Mouse (Mus musculus): ENCODE data around the gene Trim7. TPM values are rescaled to one million over a fixed set of nuclear protein-coding genes. Genes with fewer than 3 reads are reported as not detected.

Trim7 gene
- polyA plus RNA-seq, 1 experiment from 2014 or later = 0.38 TPM

DNA sequence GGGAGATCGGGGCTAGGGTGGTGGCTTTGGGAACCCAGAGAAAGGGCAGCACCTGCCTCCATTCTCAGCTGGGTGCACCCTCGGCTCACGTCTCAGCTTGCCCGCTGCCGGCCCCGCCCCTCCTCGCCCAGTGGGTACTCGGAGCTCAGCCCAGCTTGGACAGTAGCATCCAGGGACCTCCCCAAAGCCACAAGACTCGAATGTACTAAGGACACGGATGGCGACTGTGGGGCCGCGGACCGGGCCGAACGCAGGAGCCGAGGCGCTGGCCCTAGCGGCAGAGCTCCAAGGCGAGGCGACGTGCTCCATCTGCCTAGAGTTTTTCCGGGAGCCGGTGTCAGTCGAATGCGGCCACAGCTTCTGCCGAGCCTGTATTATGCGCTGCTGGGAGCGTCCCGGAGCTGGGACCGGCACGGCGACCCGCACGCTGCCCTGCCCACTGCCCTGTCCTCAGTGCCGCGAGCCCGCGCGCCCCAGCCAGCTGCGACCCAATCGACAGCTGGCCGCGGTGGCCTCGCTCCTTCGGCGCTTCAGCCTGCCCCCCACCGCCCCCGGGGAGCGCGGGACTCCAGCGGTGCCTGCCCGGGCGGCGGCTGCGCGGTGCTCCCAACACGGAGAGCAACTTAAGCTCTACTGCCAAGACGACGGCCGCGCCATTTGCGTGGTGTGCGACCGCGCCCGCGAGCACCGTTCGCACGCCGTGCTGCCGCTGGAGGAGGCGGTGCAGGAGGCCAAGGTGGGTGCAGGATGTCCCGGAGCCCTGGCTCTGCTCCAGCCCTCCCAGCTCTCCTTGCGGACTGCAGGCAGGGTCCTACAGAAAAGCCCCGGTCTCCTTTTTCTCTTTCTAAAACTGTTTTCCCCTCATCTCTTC lies 11.6 kb downstream of the Trim7 start:
- peak; percentile 34 for ATAC-seq
- peak overlapping the region; percentile 79 for H3K4me3 ChIP-seq (ENCODE audit: low read depth, low read length)
- TF ChIP-seq CTCF (IDR thresholded peaks at IDR 0.05; ENCODE audit: low read depth) = no peak
- H3K9ac ChIP-seq (ENCODE audit: low read depth, low read length) = peak overlapping the region; percentile 75
- WGBS = under 1% methylated on average over 76 of the region's 77 CpGs
- peak overlapping the region; percentile 68; the same call in 1 of the 2 replicates for H3K27ac ChIP-seq (ENCODE audit: low read depth, low read length)
- no peaks in the 10 kb centered on the region for H3K36me3 ChIP-seq (ENCODE audit: control insufficient read depth, insufficient read depth)
- no peaks in the 10 kb centered on the region for H3K9me3 ChIP-seq (ENCODE audit: control insufficient read depth)
- no peaks in the 10 kb centered on the region for H3K27me3 ChIP-seq (replicated peaks; ENCODE audit: control insufficient read depth, insufficient read depth, low read length)
- H3K4me1 ChIP-seq (replicated peaks; ENCODE audit: control insufficient read depth, insufficient read depth, low read length) = peaks cover 4% of the 10 kb centered on the region; the same call in 1 of the 2 replicates
- peak overlapping the region; percentile 98 for H3K4me2 ChIP-seq (replicated peaks; ENCODE audit: low read depth)

DNA sequence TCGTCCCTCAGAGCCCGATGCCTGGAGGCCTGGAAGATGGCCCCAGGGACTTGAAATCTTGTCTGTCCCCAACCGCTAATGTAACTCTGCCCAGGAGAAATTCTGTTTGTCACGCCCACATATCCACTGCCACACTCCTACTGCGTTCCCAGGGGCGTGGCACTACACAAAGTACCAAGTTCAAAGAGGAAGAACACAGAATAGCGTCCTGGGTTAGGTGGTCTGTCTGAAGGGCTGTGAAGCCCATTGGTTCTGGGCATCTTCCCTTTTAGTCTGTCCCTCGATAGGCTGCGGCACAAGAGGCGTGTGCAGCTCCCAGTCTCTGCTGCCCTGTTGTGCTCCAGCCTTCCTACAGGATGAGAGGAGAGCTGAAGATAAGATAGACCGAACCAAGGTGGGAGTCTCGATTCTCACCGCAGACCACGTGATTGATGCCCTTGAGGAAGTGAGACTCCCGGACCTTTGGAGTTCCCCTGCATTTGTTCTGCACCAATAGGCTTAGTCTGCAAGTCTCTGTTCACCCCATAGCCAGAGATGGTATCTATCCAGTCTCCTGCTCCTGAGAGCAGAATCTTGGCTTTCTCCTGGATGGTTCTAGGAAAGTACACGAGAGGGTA lies 12.3 kb downstream of the Trim7 start:
- no peaks in the 10 kb centered on the region for H3K36me3 ChIP-seq (ENCODE audit: control insufficient read depth, insufficient read depth)
- H3K4me2 ChIP-seq (replicated peaks; ENCODE audit: low read depth) = peak overlapping the region; percentile 98
- peaks cover 4% of the 10 kb centered on the region; the same call in 1 of the 2 replicates for H3K4me1 ChIP-seq (replicated peaks; ENCODE audit: control insufficient read depth, insufficient read depth, low read length)
- peak overlapping the region; percentile 75 for H3K9ac ChIP-seq (ENCODE audit: low read depth, low read length)
- TF ChIP-seq CTCF (IDR thresholded peaks at IDR 0.05; ENCODE audit: low read depth) = no peak
- no peaks in the 10 kb centered on the region for H3K9me3 ChIP-seq (ENCODE audit: control insufficient read depth)
- no peak overlapping the region for H3K27ac ChIP-seq (ENCODE audit: low read depth, low read length)
- peak; percentile 52 for ATAC-seq
- WGBS = under 1% methylated on average over 16 of the region's 16 CpGs
- H3K4me3 ChIP-seq (ENCODE audit: low read depth, low read length) = peak overlapping the region; percentile 79
- H3K27me3 ChIP-seq (replicated peaks; ENCODE audit: control insufficient read depth, insufficient read depth, low read length) = no peaks in the 10 kb centered on the region

DNA sequence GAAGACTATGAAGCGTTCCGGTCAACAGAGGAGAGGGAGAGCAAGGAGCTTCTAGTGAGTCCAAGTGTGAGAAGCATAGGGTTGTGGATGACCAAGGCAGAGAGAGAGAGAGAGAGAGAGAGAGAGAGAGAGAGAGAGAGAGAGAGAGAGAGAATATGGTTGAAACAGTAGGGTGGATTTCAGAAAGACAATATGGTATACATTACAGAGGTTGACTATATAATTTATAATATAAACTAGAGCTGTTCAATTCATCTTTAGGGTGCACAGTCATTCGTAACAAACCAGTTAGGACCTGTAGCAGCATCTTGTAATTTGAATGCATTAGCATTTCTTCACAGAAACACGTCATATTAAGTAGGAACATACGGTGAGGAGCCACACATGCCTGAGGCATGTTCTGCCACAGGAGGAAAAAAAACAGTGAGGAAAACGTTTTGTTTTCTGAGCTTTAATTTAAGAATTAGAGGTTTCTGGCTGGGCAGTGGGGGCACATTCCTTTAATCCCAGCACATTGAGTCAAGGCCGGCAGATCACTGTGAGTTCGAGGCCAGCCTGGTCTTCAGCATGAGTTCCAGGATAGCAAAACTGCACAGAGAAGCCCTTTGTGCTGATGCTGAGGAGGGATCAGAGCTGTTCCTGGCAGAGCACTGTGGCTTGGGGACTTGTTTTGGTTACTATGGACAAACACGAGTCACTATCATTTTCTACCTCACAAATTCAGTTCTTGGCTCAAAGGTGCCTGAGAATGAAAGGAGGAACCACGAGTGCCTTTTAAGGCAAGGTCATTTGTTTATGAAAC lies 13.1 kb downstream of the Trim7 start:
- peaks cover 4% of the 10 kb centered on the region; the same call in 1 of the 2 replicates for H3K4me1 ChIP-seq (replicated peaks; ENCODE audit: control insufficient read depth, insufficient read depth, low read length)
- H3K27ac ChIP-seq (ENCODE audit: low read depth, low read length) = no peak overlapping the region
- no peak for TF ChIP-seq CTCF (IDR thresholded peaks at IDR 0.05; ENCODE audit: low read depth)
- no peak overlapping the region for H3K4me3 ChIP-seq (ENCODE audit: low read depth, low read length)
- H3K9ac ChIP-seq (ENCODE audit: low read depth, low read length) = no peak overlapping the region
- no peaks in the 10 kb centered on the region for H3K9me3 ChIP-seq (ENCODE audit: control insufficient read depth)
- no peaks in the 10 kb centered on the region for H3K36me3 ChIP-seq (ENCODE audit: control insufficient read depth, insufficient read depth)
- H3K4me2 ChIP-seq (replicated peaks; ENCODE audit: low read depth) = peak overlapping the region; percentile 98; the same call in 1 of the 2 replicates
- WGBS = 83% methylated on average over 10 of the region's 10 CpGs
- ATAC-seq = no peak
- no peaks in the 10 kb centered on the region for H3K27me3 ChIP-seq (replicated peaks; ENCODE audit: control insufficient read depth, insufficient read depth, low read length)

DNA sequence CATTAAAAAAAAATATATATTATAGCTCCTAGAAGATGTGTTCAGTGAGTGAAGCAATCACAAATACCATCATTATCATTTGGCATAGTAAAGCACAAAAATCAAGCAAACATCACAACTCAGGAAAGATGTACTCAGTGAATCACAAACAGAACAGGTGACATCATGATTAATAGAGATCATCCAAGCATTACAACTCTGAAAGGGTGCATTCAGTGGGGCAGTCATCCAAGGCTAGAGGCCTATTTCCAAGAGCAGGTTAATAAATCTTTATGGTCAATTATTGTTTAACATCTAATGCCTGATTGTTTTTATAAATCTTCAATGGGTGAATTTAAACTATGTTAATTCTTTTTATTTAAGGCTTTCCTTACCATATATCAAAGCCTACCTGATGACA lies 14.9 kb downstream of the Trim7 start:
- no peak for TF ChIP-seq CTCF (IDR thresholded peaks at IDR 0.05; ENCODE audit: low read depth)

DNA sequence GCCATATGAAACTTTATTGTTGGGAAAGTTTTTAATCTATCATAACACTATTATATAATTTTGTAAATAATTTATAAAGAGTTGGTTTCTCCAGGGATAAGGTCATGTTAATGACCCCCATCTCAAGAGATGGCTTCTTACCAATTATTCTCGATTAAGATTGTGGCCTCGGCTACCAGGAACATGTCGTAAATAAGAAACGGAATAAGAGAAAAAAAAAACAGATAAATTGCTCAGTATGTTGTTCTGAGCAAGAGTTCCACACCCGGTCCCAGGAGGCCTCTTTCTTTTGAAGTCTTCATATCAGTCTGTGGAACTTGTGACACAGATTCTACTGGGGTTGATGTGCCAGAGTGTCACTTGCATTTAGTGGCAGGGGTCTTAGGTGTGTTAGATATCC lies 15.3 kb downstream of the Trim7 start:
- H3K27ac ChIP-seq (ENCODE audit: low read depth, low read length) = no peak overlapping the region
- no peak for ATAC-seq
- H3K9ac ChIP-seq (ENCODE audit: low read depth, low read length) = no peak overlapping the region
- no peak overlapping the region for H3K4me3 ChIP-seq (ENCODE audit: low read depth, low read length)
- H3K4me2 ChIP-seq (replicated peaks; ENCODE audit: low read depth) = no peak overlapping the region
- no peaks in the 10 kb centered on the region for H3K36me3 ChIP-seq (ENCODE audit: control insufficient read depth, insufficient read depth)
- H3K27me3 ChIP-seq (replicated peaks; ENCODE audit: control insufficient read depth, insufficient read depth, low read length) = no peaks in the 10 kb centered on the region
- no peaks in the 10 kb centered on the region for H3K9me3 ChIP-seq (ENCODE audit: control insufficient read depth)
- no peak for TF ChIP-seq CTCF (IDR thresholded peaks at IDR 0.05; ENCODE audit: low read depth)
- peaks cover 4% of the 10 kb centered on the region; the same call in 1 of the 2 replicates for H3K4me1 ChIP-seq (replicated peaks; ENCODE audit: control insufficient read depth, insufficient read depth, low read length)
- 67% methylated on average over 5 of the region's 5 CpGs for WGBS

More for the DNA sequence above, 14.9 kb downstream of the Trim7 start:
- H3K27me3 ChIP-seq (replicated peaks; ENCODE audit: control insufficient read depth, insufficient read depth, low read length) = no peaks in the 10 kb centered on the region
- peaks cover 4% of the 10 kb centered on the region; the same call in 1 of the 2 replicates for H3K4me1 ChIP-seq (replicated peaks; ENCODE audit: control insufficient read depth, insufficient read depth, low read length)
- no peak overlapping the region for H3K9ac ChIP-seq (ENCODE audit: low read depth, low read length)
- H3K9me3 ChIP-seq (ENCODE audit: control insufficient read depth) = no peaks in the 10 kb centered on the region
- H3K4me3 ChIP-seq (ENCODE audit: low read depth, low read length) = no peak overlapping the region
- H3K4me2 ChIP-seq (replicated peaks; ENCODE audit: low read depth) = no peak overlapping the region
- no peak overlapping the region for H3K27ac ChIP-seq (ENCODE audit: low read depth, low read length)
- no peak for ATAC-seq
- H3K36me3 ChIP-seq (ENCODE audit: control insufficient read depth, insufficient read depth) = no peaks in the 10 kb centered on the region

DNA sequence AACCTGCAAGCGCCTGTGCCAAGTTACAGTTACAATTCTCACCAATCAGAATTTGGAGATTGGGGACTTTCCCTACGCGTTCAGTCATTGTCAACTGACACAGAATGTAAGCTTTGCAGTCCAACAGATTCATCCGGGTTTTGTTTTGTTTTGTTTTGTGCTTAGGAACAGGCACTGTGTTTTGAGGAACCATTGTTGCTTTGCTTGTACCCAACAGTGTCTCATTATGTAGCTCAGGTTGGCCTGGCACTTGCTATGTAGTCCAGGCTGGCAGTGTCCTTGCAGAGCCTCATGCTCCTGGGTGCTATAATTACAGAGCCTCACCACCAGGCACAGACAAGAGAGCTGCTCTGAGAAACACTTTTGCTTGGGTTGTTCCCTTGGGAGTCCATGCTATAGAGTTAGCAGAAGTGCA lies 16.4 kb downstream of the Trim7 start:
- no peak for TF ChIP-seq CTCF (IDR thresholded peaks at IDR 0.05; ENCODE audit: low read depth)
- Histone ChIP-seq H3K9ac (ENCODE audit: low read depth, low read length) (no peak overlapping the region), H3K27me3 (replicated peaks; ENCODE audit: control insufficient read depth, insufficient read depth, low read length) (no peaks in the 10 kb centered on the region), H3K9me3 (ENCODE audit: control insufficient read depth) (no peaks in the 10 kb centered on the region), H3K36me3 (ENCODE audit: control insufficient read depth, insufficient read depth) (no peaks in the 10 kb centered on the region), H3K4me3 (ENCODE audit: low read depth, low read length) (no peak overlapping the region), H3K4me1 (replicated peaks; ENCODE audit: control insufficient read depth, insufficient read depth, low read length) (0 out of 2 replicates have a peak, but pooled peaks cover 4% of the 10 kb centered on the region), H3K27ac (ENCODE audit: low read depth, low read length) (no peak overlapping the region), H3K4me2 (replicated peaks; ENCODE audit: low read depth) (no peak overlapping the region)
- no peak for ATAC-seq
- WGBS = 81% methylated on average over 4 of the region's 4 CpGs

Data from intestine, postnatal 0 days (tissue).